Mouse (Mus musculus) kidney, adult 11 months (tissue): ENCODE results near the gene Pdcl.
A peak's percentile ranks its signal among the peaks of the same experiment; 100 is the strongest.

Source experiments
- DNase-seq: peaks from one replicate; pipeline ENCODE4 v3.0.0; 2022

The Pdcl gene

GRCm38 (mm10) chr2:37358633-37359540, at the start of gene Pdcl:
TSS of gene Pdcl (minus strand) at chr2:37359332.
- peak; percentile 97 for DNase-seq

GRCm38 (mm10) chr2:37395539-37395938, 36.4 kb upstream of the Pdcl start:
- no peak for DNase-seq

GRCm38 (mm10) chr2:37382921-37383320, 23.8 kb upstream of the Pdcl start:
- DNase-seq: no peak

- DNase-seq: peak; percentile 19
Measured at GRCm38 (mm10) chr2:37380189-37380588, 21.1 kb upstream of the Pdcl start.

- DNase-seq: no peak
Measured at GRCm38 (mm10) chr2:37376018-37376417, 16.9 kb upstream of the Pdcl start.

- DNase-seq: no peak
Measured at GRCm38 (mm10) chr2:37370651-37371050, 11.5 kb upstream of the Pdcl start.

- no peak for DNase-seq
Measured at GRCm38 (mm10) chr2:37359908-37360307, 776 bp upstream of the Pdcl start.

GRCm38 (mm10) chr2:37355571-37355970, 3.6 kb downstream of the Pdcl start:
- DNase-seq: no peak

GRCm38 (mm10) chr2:37351671-37352070, 7.5 kb downstream of the Pdcl start:
- peak; percentile 28 for DNase-seq

GRCm38 (mm10) chr2:37338497-37339187, 20.5 kb downstream of the Pdcl start:
- no peak for DNase-seq

GRCm38 (mm10) chr2:37333321-37333720, 25.8 kb downstream of the Pdcl start:
- no peak for DNase-seq

- DNase-seq: no peak
Measured at GRCm38 (mm10) chr2:37326215-37326614, 32.9 kb downstream of the Pdcl start, which contains the start of gene Olfr368. TSS of gene Olfr368 (plus strand) at chr2:37326515.
